ENCODE assay signal across 19 mouse cellular contexts in genomic region chr1:97570814-97571213, GRCm38 (mm10).
DNase-seq lines count a peak whose midpoint lies in the region; ATAC-seq and TF ChIP-seq lines count a peak whose summit lies in the region.
"Had no signal": no experiment of that assay in that cellular context is flagged by ENCODE, and none has a peak within 500 bp of the region (broad histone marks: within the 10 kb centered on the region; RNA-seq: fewer than 3 reads in every experiment).

No protein-coding gene starts in this region.

- no peak for TF ChIP-seq EP300 in heart, adult 2 months (IDR thresholded peaks at IDR 0.05; ENCODE audit: insufficient read depth, low read depth, low read length)
- no peak for TF ChIP-seq EP300 in lung, postnatal 0 days (IDR thresholded peaks at IDR 0.05)

- intact Hi-C loops in heart, adult 2 months (cut with DNase I), result no loop called here

- no peaks in the 10 kb centered on the region for H3K4me1 ChIP-seq in heart, embryonic 12.5 days (replicated peaks)
- H3K4me1 ChIP-seq in heart, adult 2 months (ENCODE audit: control insufficient read depth, insufficient read depth, low read length), result no peaks in the 10 kb centered on the region
- no peaks in the 10 kb centered on the region for H3K4me1 ChIP-seq in lung, embryonic 14.5 days (ENCODE audit: insufficient read depth)
- no peaks in the 10 kb centered on the region for H3K4me1 ChIP-seq in lung, postnatal 0 days (ENCODE audit: insufficient read depth, low read depth, low read length)
- no peaks in the 10 kb centered on the region for H3K4me1 ChIP-seq in midbrain, embryonic 12.5 days
- H3K4me1 ChIP-seq: embryonic facial prominence, embryonic 12.5 days; kidney, embryonic 15.5 days; neural tube, embryonic 13.5 days had no signal

- H3K4me3 ChIP-seq in heart, embryonic 12.5 days, result no peak overlapping the region
- H3K4me3 ChIP-seq in heart, adult 2 months, result no peak overlapping the region
- no peak overlapping the region for H3K4me3 ChIP-seq in lung, embryonic 14.5 days (ENCODE audit: low read depth, low read length)
- no peak overlapping the region for H3K4me3 ChIP-seq in lung, postnatal 0 days (ENCODE audit: low read depth, low read length)
- no peak overlapping the region for H3K4me3 ChIP-seq in midbrain, embryonic 12.5 days
- H3K4me3 ChIP-seq: embryonic facial prominence, embryonic 12.5 days; kidney, embryonic 15.5 days; neural tube, embryonic 13.5 days had no signal

- DNase-seq in heart, adult 2 months, result no peak
- DNase-seq in lung, embryonic 14.5 days, result peak; percentile 11
- DNase-seq in lung, postnatal 0 days (ENCODE audit: low spot score), result no peak
- DNase-seq in thymus, postnatal 25 days, result no peak
- no peak for DNase-seq in embryo, embryonic 10.5 days (ENCODE audit: low spot score)
- DNase-seq in Muller cell, postnatal 12 days (ENCODE audit: inconsistent ontology term), result no peak
- DNase-seq: adrenal gland, postnatal 10 days; cerebellum, adult 18-20 months; heart, adult 18-20 months; liver; liver, postnatal 0 days; lung, postnatal 36 days; thymus, postnatal 4 days had no signal

- no peaks in the 10 kb centered on the region for H3K27me3 ChIP-seq in heart, embryonic 12.5 days (replicated peaks)
- H3K27me3 ChIP-seq in heart, adult 2 months (ENCODE audit: control insufficient read depth, insufficient read depth, low read length), result no peaks in the 10 kb centered on the region
- no peaks in the 10 kb centered on the region for H3K27me3 ChIP-seq in lung, embryonic 14.5 days (ENCODE audit: insufficient read depth, low read length)
- no peaks in the 10 kb centered on the region for H3K27me3 ChIP-seq in lung, postnatal 0 days (replicated peaks; ENCODE audit: insufficient read depth, low read length)
- H3K27me3 ChIP-seq in midbrain, embryonic 12.5 days, result no peaks in the 10 kb centered on the region
- H3K27me3 ChIP-seq: embryonic facial prominence, embryonic 12.5 days; kidney, embryonic 15.5 days; neural tube, embryonic 13.5 days had no signal

- no peak overlapping the region for H3K27ac ChIP-seq in heart, embryonic 12.5 days (ENCODE audit: poor library complexity, severe bottlenecking)
- no peak overlapping the region for H3K27ac ChIP-seq in heart, adult 2 months
- no peak overlapping the region for H3K27ac ChIP-seq in lung, embryonic 14.5 days (ENCODE audit: low read depth)
- H3K27ac ChIP-seq in lung, postnatal 0 days (ENCODE audit: low read length), result no peak overlapping the region
- H3K27ac ChIP-seq in midbrain, embryonic 12.5 days (replicated peaks), result no peak overlapping the region
- H3K27ac ChIP-seq: embryonic facial prominence, embryonic 12.5 days; kidney, embryonic 15.5 days; neural tube, embryonic 13.5 days; stomach, postnatal 0 days had no signal

- no peaks in the 10 kb centered on the region for H3K36me3 ChIP-seq in heart, embryonic 12.5 days
- no peaks in the 10 kb centered on the region for H3K36me3 ChIP-seq in heart, adult 2 months (ENCODE audit: control insufficient read depth, insufficient read depth, low read length)
- H3K36me3 ChIP-seq in lung, embryonic 14.5 days (ENCODE audit: insufficient read depth), result no peaks in the 10 kb centered on the region
- H3K36me3 ChIP-seq in lung, postnatal 0 days (ENCODE audit: insufficient read depth, low read length), result no peaks in the 10 kb centered on the region
- H3K36me3 ChIP-seq in midbrain, embryonic 12.5 days, result no peaks in the 10 kb centered on the region
- H3K36me3 ChIP-seq: embryonic facial prominence, embryonic 12.5 days; kidney, embryonic 15.5 days; neural tube, embryonic 13.5 days had no signal

- H3K79me2 ChIP-seq in heart, adult 2 months (replicated peaks; ENCODE audit: control insufficient read depth, insufficient read depth, low read length), result no peaks in the 10 kb centered on the region

- no peak for TF ChIP-seq POLR2A in heart, adult 2 months (IDR thresholded peaks at IDR 0.05; ENCODE audit: insufficient read depth, low read depth, low read length)

- 36% methylated on average over 9 of the region's 9 CpGs for WGBS in heart, embryonic 12.5 days
- 64% methylated on average over 9 of the region's 9 CpGs for WGBS in heart, adult 2 months
- WGBS in lung, embryonic 14.5 days, result 38% methylated on average over 9 of the region's 9 CpGs
- WGBS in lung, postnatal 0 days, result 49% methylated on average over 9 of the region's 9 CpGs
- WGBS in midbrain, embryonic 12.5 days, result 45% methylated on average over 9 of the region's 9 CpGs

- no peaks in the 10 kb centered on the region for H3K9me3 ChIP-seq in heart, embryonic 12.5 days (replicated peaks)
- no peaks in the 10 kb centered on the region for H3K9me3 ChIP-seq in lung, embryonic 14.5 days (ENCODE audit: low read depth, low read length)
- H3K9me3 ChIP-seq in lung, postnatal 0 days (ENCODE audit: low read length), result no peaks in the 10 kb centered on the region
- no peaks in the 10 kb centered on the region for H3K9me3 ChIP-seq in midbrain, embryonic 12.5 days
- H3K9me3 ChIP-seq: embryonic facial prominence, embryonic 12.5 days; kidney, embryonic 15.5 days; neural tube, embryonic 13.5 days had no signal

- TF ChIP-seq CTCF in heart, adult 2 months (IDR thresholded peaks at IDR 0.05), result no peak
- no peak for TF ChIP-seq CTCF in lung, embryonic 14.5 days (IDR thresholded peaks at IDR 0.05; ENCODE audit: low read depth)
- TF ChIP-seq CTCF in lung, postnatal 0 days (IDR thresholded peaks at IDR 0.05), result no peak

- no peak overlapping the region for H3K9ac ChIP-seq in heart, embryonic 12.5 days
- H3K9ac ChIP-seq in heart, adult 2 months (ENCODE audit: low read depth, low read length), result no peak overlapping the region
- H3K9ac ChIP-seq in lung, embryonic 14.5 days, result no peak overlapping the region
- no peak overlapping the region for H3K9ac ChIP-seq in lung, postnatal 0 days (replicated peaks; ENCODE audit: low read depth)
- no peak overlapping the region for H3K9ac ChIP-seq in midbrain, embryonic 12.5 days (replicated peaks)
- H3K9ac ChIP-seq: embryonic facial prominence, embryonic 12.5 days; kidney, embryonic 15.5 days; liver, postnatal 0 days; neural tube, embryonic 13.5 days had no signal

- no peak for ATAC-seq in heart, embryonic 12.5 days (ENCODE audit: insufficient number of reproducible peaks, low FRiP score)
- no peak for ATAC-seq in lung, embryonic 14.5 days (ENCODE audit: insufficient read depth)
- ATAC-seq in lung, postnatal 0 days, result no peak
- ATAC-seq in midbrain, embryonic 12.5 days (ENCODE audit: low FRiP score, low read depth), result no peak; the same call in 1 of the 2 replicates
- ATAC-seq: liver, postnatal 0 days had no signal

- H3K4me2 ChIP-seq in heart, embryonic 12.5 days, result peak overlapping the region; percentile 36
- no peak overlapping the region for H3K4me2 ChIP-seq in lung, embryonic 14.5 days
- H3K4me2 ChIP-seq in lung, postnatal 0 days (replicated peaks; ENCODE audit: low read depth, low read length), result no peak overlapping the region
- peak overlapping the region; percentile 15; the same call in 1 of the 2 replicates for H3K4me2 ChIP-seq in midbrain, embryonic 12.5 days (replicated peaks)
- H3K4me2 ChIP-seq: embryonic facial prominence, embryonic 12.5 days; kidney, embryonic 15.5 days; neural tube, embryonic 13.5 days had no signal

Comparison
In these comparisons a context has a peak if more than half of its experiments do, and no peak if none do; other contexts are left out.
1. H3K4me2 ChIP-seq: peak in heart, embryonic 12.5 days (single experiment) and midbrain, embryonic 12.5 days (single experiment); none in lung, embryonic 14.5 days (single experiment) and lung, postnatal 0 days (single experiment).